Mouse (Mus musculus): ENCODE measurements at regions not wholly inside any gene's neighbourhood (a gene's known extent, or its start where the extent isn't known, plus 50 kb on each side); places are given as distances from the start of the nearest gene placed in this dataset.

- H3K4me3 ChIP-seq (ENCODE audit: low read length): no peak overlapping the region
- H3K27ac ChIP-seq (ENCODE audit: low read length): peak overlapping the region; percentile 100
- peak overlapping the region; percentile 52 for H3K4me2 ChIP-seq (ENCODE audit: low read depth, low read length)
- H3K9me3 ChIP-seq (replicated peaks; ENCODE audit: control insufficient read depth, low read length): no peaks in the 10 kb centered on the region
- under 1% methylated on average over 15 of the region's 15 CpGs for WGBS
- peaks cover 76% of the 10 kb centered on the region for H3K4me1 ChIP-seq (ENCODE audit: control insufficient read depth, insufficient read depth, low read length)
- no peaks in the 10 kb centered on the region for H3K36me3 ChIP-seq (ENCODE audit: control insufficient read depth, insufficient read depth)
- peak overlapping the region; percentile 74 for H3K9ac ChIP-seq (ENCODE audit: low read length)
- ATAC-seq (replicated peaks; ENCODE audit: extremely low read depth, insufficient read depth, low FRiP score): peak; percentile 81
- no peaks in the 10 kb centered on the region for H3K27me3 ChIP-seq (ENCODE audit: control insufficient read depth, insufficient read depth, low read length)
Observed at GRCm38 (mm10) chr8:126666327-126667085, 72.7 kb upstream of the Irf2bp2 start.

- H3K4me3 ChIP-seq (ENCODE audit: low read length): peak overlapping the region; percentile 22; the same call in 1 of the 2 replicates
- H3K4me1 ChIP-seq (ENCODE audit: control insufficient read depth, insufficient read depth, low read length): peaks cover 84% of the 10 kb centered on the region
- no peaks in the 10 kb centered on the region for H3K9me3 ChIP-seq (replicated peaks; ENCODE audit: control insufficient read depth, low read length)
- H3K9ac ChIP-seq (ENCODE audit: low read length): peak overlapping the region; percentile 68
- no peaks in the 10 kb centered on the region for H3K36me3 ChIP-seq (ENCODE audit: control insufficient read depth, insufficient read depth)
- no peaks in the 10 kb centered on the region for H3K27me3 ChIP-seq (ENCODE audit: control insufficient read depth, insufficient read depth, low read length)
- peak overlapping the region; percentile 100 for H3K27ac ChIP-seq (ENCODE audit: low read length)
- peak overlapping the region; percentile 52 for H3K4me2 ChIP-seq (ENCODE audit: low read depth, low read length)
- 29% methylated on average over 18 of the region's 18 CpGs for WGBS
- no peak for ATAC-seq (replicated peaks; ENCODE audit: extremely low read depth, insufficient read depth, low FRiP score)
Observed at GRCm38 (mm10) chr8:126665581-126666241, 71.9 kb upstream of the Irf2bp2 start.

GRCm38 (mm10) chr8:126664891-126665290, 71.1 kb upstream of the Irf2bp2 start:
- ATAC-seq (replicated peaks; ENCODE audit: extremely low read depth, insufficient read depth, low FRiP score): no peak
- Histone ChIP-seq H3K27me3 (ENCODE audit: control insufficient read depth, insufficient read depth, low read length) (no peaks in the 10 kb centered on the region), H3K9me3 (replicated peaks; ENCODE audit: control insufficient read depth, low read length) (no peaks in the 10 kb centered on the region), H3K9ac (ENCODE audit: low read length) (no peak overlapping the region), H3K4me2 (ENCODE audit: low read depth, low read length) (no peak overlapping the region), H3K36me3 (ENCODE audit: control insufficient read depth, insufficient read depth) (no peaks in the 10 kb centered on the region), H3K4me1 (ENCODE audit: control insufficient read depth, insufficient read depth, low read length) (peaks cover 91% of the 10 kb centered on the region), H3K27ac (ENCODE audit: low read length) (peak overlapping the region; percentile 100), H3K4me3 (ENCODE audit: low read length) (no peak overlapping the region)
- WGBS: 62% methylated on average over 5 of the region's 5 CpGs

GRCm38 (mm10) chr8:126662797-126663784, 69.3 kb upstream of the Irf2bp2 start:
- Histone ChIP-seq H3K27ac (ENCODE audit: low read length) (peak overlapping the region; percentile 92), H3K9me3 (replicated peaks; ENCODE audit: control insufficient read depth, low read length) (no peaks in the 10 kb centered on the region), H3K36me3 (ENCODE audit: control insufficient read depth, insufficient read depth) (no peaks in the 10 kb centered on the region), H3K4me2 (ENCODE audit: low read depth, low read length) (0 out of 2 replicates have a peak overlapping the region, but pooled peaks have one; percentile 21), H3K4me1 (ENCODE audit: control insufficient read depth, insufficient read depth, low read length) (peaks cover 78% of the 10 kb centered on the region), H3K27me3 (ENCODE audit: control insufficient read depth, insufficient read depth, low read length) (no peaks in the 10 kb centered on the region), H3K9ac (ENCODE audit: low read length) (peak overlapping the region; percentile 65), H3K4me3 (ENCODE audit: low read length) (no peak overlapping the region)
- no peak for ATAC-seq (replicated peaks; ENCODE audit: extremely low read depth, insufficient read depth, low FRiP score)
- 39% methylated on average over 14 of the region's 14 CpGs for WGBS

- Histone ChIP-seq H3K27me3 (ENCODE audit: control insufficient read depth, insufficient read depth, low read length) (no peaks in the 10 kb centered on the region), H3K4me3 (ENCODE audit: low read length) (no peak overlapping the region), H3K9ac (ENCODE audit: low read length) (peak overlapping the region; percentile 42), H3K9me3 (replicated peaks; ENCODE audit: control insufficient read depth, low read length) (no peaks in the 10 kb centered on the region), H3K36me3 (ENCODE audit: control insufficient read depth, insufficient read depth) (no peaks in the 10 kb centered on the region), H3K4me1 (ENCODE audit: control insufficient read depth, insufficient read depth, low read length) (peaks cover 69% of the 10 kb centered on the region), H3K27ac (ENCODE audit: low read length) (peak overlapping the region; percentile 92), H3K4me2 (ENCODE audit: low read depth, low read length) (no peak overlapping the region)
- ATAC-seq (replicated peaks; ENCODE audit: extremely low read depth, insufficient read depth, low FRiP score): no peak
- WGBS: 56% methylated on average over 5 of the region's 5 CpGs
Observed at GRCm38 (mm10) chr8:126662151-126662550, 68.4 kb upstream of the Irf2bp2 start.

- no peaks in the 10 kb centered on the region for H3K36me3 ChIP-seq (ENCODE audit: control insufficient read depth, insufficient read depth)
- H3K9me3 ChIP-seq (replicated peaks; ENCODE audit: control insufficient read depth, low read length): no peaks in the 10 kb centered on the region
- H3K9ac ChIP-seq (ENCODE audit: low read length): peak overlapping the region; percentile 42
- H3K4me2 ChIP-seq (ENCODE audit: low read depth, low read length): no peak overlapping the region
- H3K27ac ChIP-seq (ENCODE audit: low read length): peak overlapping the region; percentile 92
- H3K4me3 ChIP-seq (ENCODE audit: low read length): no peak overlapping the region
- ATAC-seq (replicated peaks; ENCODE audit: extremely low read depth, insufficient read depth, low FRiP score): no peak
- peaks cover 64% of the 10 kb centered on the region for H3K4me1 ChIP-seq (ENCODE audit: control insufficient read depth, insufficient read depth, low read length)
- H3K27me3 ChIP-seq (ENCODE audit: control insufficient read depth, insufficient read depth, low read length): no peaks in the 10 kb centered on the region
- WGBS: 37% methylated on average over 14 of the region's 14 CpGs
Observed at GRCm38 (mm10) chr8:126661511-126662142, 67.8 kb upstream of the Irf2bp2 start.

GRCm38 (mm10) chr8:126660658-126661316, 67.0 kb upstream of the Irf2bp2 start:
- no peak for ATAC-seq (replicated peaks; ENCODE audit: extremely low read depth, insufficient read depth, low FRiP score)
- peak overlapping the region; percentile 92 for H3K27ac ChIP-seq (ENCODE audit: low read length)
- peak overlapping the region; percentile 1 for H3K4me3 ChIP-seq (ENCODE audit: low read length)
- no peaks in the 10 kb centered on the region for H3K36me3 ChIP-seq (ENCODE audit: control insufficient read depth, insufficient read depth)
- H3K9ac ChIP-seq (ENCODE audit: low read length): peak overlapping the region; percentile 71
- peaks cover 61% of the 10 kb centered on the region for H3K4me1 ChIP-seq (ENCODE audit: control insufficient read depth, insufficient read depth, low read length)
- WGBS: 7% methylated on average over 10 of the region's 12 CpGs
- no peaks in the 10 kb centered on the region for H3K27me3 ChIP-seq (ENCODE audit: control insufficient read depth, insufficient read depth, low read length)
- H3K4me2 ChIP-seq (ENCODE audit: low read depth, low read length): peak overlapping the region; percentile 61
- no peaks in the 10 kb centered on the region for H3K9me3 ChIP-seq (replicated peaks; ENCODE audit: control insufficient read depth, low read length)

All from heart, embryonic 16.5 days (tissue).